Mouse (Mus musculus) limb, embryonic 14.5 days (tissue): ENCODE measurements around the gene Ank3. TPM values are rescaled to one million over a fixed set of nuclear protein-coding genes. Genes with fewer than 3 reads are reported as not detected.

Experiments
- ATAC-seq: fragments of 200-750 bp; cut with Nextera tagmentation; 2 replicates; pipeline ENCODE4 v1.8.0; 2017; ENCODE audit warnings: low read depth, moderate number of reproducible peaks, moderate TSS enrichment; ENCODE audit not compliant: low FRiP score
- DNase-seq: peaks from one replicate; pipeline ENCODE4 v3.0.0-alpha.2; 2015; ENCODE audit warnings: low spot score
- H3K27ac ChIP-seq: fragments of 300-500 bp; sonication (generic); replicated peaks from 2 replicates; pipeline ENCODE4 v1.5.1; 2014; ENCODE audit warnings: low read depth, mild to moderate bottlenecking, low read length, moderate library complexity, mixed read lengths
- H3K27me3 ChIP-seq: fragments of 300-500 bp; sonication (generic); 2 replicates; pipeline ENCODE4 v1.6.1; 2014; ENCODE audit warnings: low read length, mixed read lengths; ENCODE audit not compliant: control insufficient read depth, insufficient read depth
- H3K36me3 ChIP-seq: fragments of 300-500 bp; sonication (generic); 2 replicates; pipeline ENCODE4 v1.6.1; 2014; ENCODE audit warnings: mild to moderate bottlenecking, low read length, moderate library complexity, mixed read lengths; ENCODE audit not compliant: control insufficient read depth, insufficient read depth
- H3K4me1 ChIP-seq: fragments of 300-500 bp; sonication (generic); 2 replicates; pipeline ENCODE4 v1.6.1; 2014; ENCODE audit warnings: antibody characterized with exemption, low read length, mixed read lengths; ENCODE audit not compliant: control insufficient read depth, insufficient read depth
- H3K4me2 ChIP-seq: fragments of 300-500 bp; sonication (generic); replicated peaks from 2 replicates; pipeline ENCODE4 v1.6.1; 2014; ENCODE audit warnings: low read depth, mild to moderate bottlenecking, low read length, moderate library complexity; ENCODE audit not compliant: severe bottlenecking
- H3K4me3 ChIP-seq: fragments of 300-500 bp; sonication (generic); replicated peaks from 2 replicates; pipeline ENCODE4 v1.5.1; 2014; ENCODE audit warnings: low read length
- H3K9ac ChIP-seq: fragments of 300-500 bp; sonication (generic); 2 replicates; pipeline ENCODE4 v1.6.1; 2014; ENCODE audit warnings: mild to moderate bottlenecking, low read depth, low read length, moderate library complexity; ENCODE audit not compliant: severe bottlenecking
- H3K9me3 ChIP-seq: fragments of 300-500 bp; sonication (generic); 2 replicates; pipeline ENCODE4 v1.6.1; 2016; ENCODE audit warnings: low read length; ENCODE audit not compliant: control insufficient read depth
- POLR2A ChIP-seq: fragments of 200-500 bp; IDR thresholded peaks from 2 replicates; pipeline ENCODE4 v1.8.0; 2012; ENCODE audit warnings: inconsistent platforms, mild to moderate bottlenecking, moderate library complexity, borderline replicate concordance; ENCODE audit not compliant: insufficient read depth, insufficient read length; ENCODE audit errors: extremely low read depth
- WGBS: fragments of 180-500 bp; shearing (Covaris S2); extraction: QIAGEN DNeasy Blood & Tissue Kit; methylation state at CpG from one replicate; pipeline ENCODE4 v1.1.7; 2014; 5-methylcytosine and 5-hydroxymethylcytosine counted together
- polyA plus RNA-seq, 2 experiments: library from polyadenylated mRNA; depleted of rRNA in 1 of 2; stranded (reverse) in 1 of 2; unstranded in 1 of 2; fragments of >200 nt; fragmentation: Nextera tagmentation in 1 of 2; extraction: Ambion mirVana in 1 of 2; gene quantifications; 2 replicates each; pipeline versions ENCODE4 v1.2.1 to v1.2.3; 2012 to 2014

The Ank3 gene
- polyA plus RNA-seq, 2 experiments = 14.8 to 25.2 TPM

GRCm38 (mm10) chr10:69448174-69448573 is 49.6 kb downstream of the Ank3 start:
- Histone ChIP-seq H3K9me3 (no peaks in the 10 kb centered on the region), H3K4me3 (no peak overlapping the region), H3K27ac (no peak overlapping the region), H3K9ac (no peak overlapping the region), H3K36me3 (no peaks in the 10 kb centered on the region), H3K4me2 (no peak overlapping the region), H3K4me1 (peaks cover 5% of the 10 kb centered on the region; the same call in 1 of the 2 replicates), H3K27me3 (no peaks in the 10 kb centered on the region)
- TF ChIP-seq POLR2A = no peak
- 28% methylated on average over 3 of the region's 3 CpGs for WGBS
- no peak for ATAC-seq
- DNase-seq = peak; percentile 31

GRCm38 (mm10) chr10:69451006-69451405 is 52.4 kb downstream of the Ank3 start:
- Histone ChIP-seq H3K9me3 (no peaks in the 10 kb centered on the region), H3K4me1 (peaks cover 5% of the 10 kb centered on the region; the same call in 1 of the 2 replicates), H3K27me3 (no peaks in the 10 kb centered on the region), H3K9ac (no peak overlapping the region), H3K4me3 (no peak overlapping the region), H3K36me3 (no peaks in the 10 kb centered on the region), H3K4me2 (no peak overlapping the region), H3K27ac (no peak overlapping the region)
- WGBS = 69% methylated on average over 5 of the region's 5 CpGs
- DNase-seq (no peak), ATAC-seq (no peak)
- no peak for TF ChIP-seq POLR2A

GRCm38 (mm10) chr10:69452180-69452977 is 53.8 kb downstream of the Ank3 start:
- no peak for TF ChIP-seq POLR2A
- WGBS = 53% methylated on average over 9 of the region's 9 CpGs
- Histone ChIP-seq H3K27me3 (no peaks in the 10 kb centered on the region), H3K27ac (no peak overlapping the region), H3K36me3 (no peaks in the 10 kb centered on the region), H3K9ac (no peak overlapping the region), H3K4me3 (no peak overlapping the region), H3K4me1 (peaks cover 5% of the 10 kb centered on the region; the same call in 1 of the 2 replicates), H3K4me2 (no peak overlapping the region), H3K9me3 (no peaks in the 10 kb centered on the region)
- ATAC-seq = no peak; the same call in 1 of the 2 replicates
- DNase-seq = peak; percentile 78

DNA sequence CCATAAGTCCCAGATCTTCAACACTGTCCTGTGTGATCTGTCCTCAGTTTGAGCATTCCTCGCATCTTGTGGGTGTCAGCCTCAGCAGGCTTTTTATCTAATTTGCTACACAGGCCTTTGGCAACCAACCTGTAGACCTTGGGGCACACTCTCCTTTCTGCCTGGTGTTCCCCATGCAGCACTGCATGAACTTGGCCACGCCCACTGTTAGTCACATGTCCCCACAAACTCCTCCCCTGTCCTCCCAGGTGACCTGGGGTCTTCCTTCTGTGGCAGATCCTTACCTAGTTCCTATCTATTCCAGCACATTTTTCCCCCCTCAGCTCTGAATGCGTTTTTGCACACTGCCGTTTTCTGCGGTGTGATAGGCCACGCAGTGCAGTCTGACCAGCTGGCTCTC is 55.0 kb downstream of the Ank3 start:
- Histone ChIP-seq H3K9ac (no peak overlapping the region), H3K4me2 (no peak overlapping the region), H3K4me1 (no peaks in the 10 kb centered on the region), H3K27me3 (no peaks in the 10 kb centered on the region), H3K9me3 (no peaks in the 10 kb centered on the region), H3K27ac (no peak overlapping the region), H3K4me3 (no peak overlapping the region), H3K36me3 (no peaks in the 10 kb centered on the region)
- TF ChIP-seq POLR2A = no peak
- 88% methylated on average over 6 of the region's 6 CpGs for WGBS
- no peak for DNase-seq
- ATAC-seq = no peak

GRCm38 (mm10) chr10:69454480-69454879 is 55.9 kb downstream of the Ank3 start:
- no peaks in the 10 kb centered on the region for H3K36me3 ChIP-seq
- TF ChIP-seq POLR2A = no peak
- no peak overlapping the region for H3K4me2 ChIP-seq
- 61% methylated on average over 7 of the region's 7 CpGs for WGBS
- H3K27ac ChIP-seq = no peak overlapping the region
- H3K4me3 ChIP-seq = no peak overlapping the region
- H3K27me3 ChIP-seq = no peaks in the 10 kb centered on the region
- no peaks in the 10 kb centered on the region for H3K9me3 ChIP-seq
- DNase-seq = no peak
- no peak overlapping the region for H3K9ac ChIP-seq
- H3K4me1 ChIP-seq = no peaks in the 10 kb centered on the region
- no peak for ATAC-seq
